Mouse (Mus musculus): Measurements from ENCODE around the gene Ptprd. TPM values are rescaled to one million over a fixed set of nuclear protein-coding genes. Genes with fewer than 3 reads are reported as not detected.

Gene Ptprd
- polyA plus RNA-seq, 1 experiment from 2014 or later, result 21.0 TPM

GRCm38 (mm10) chr4:76154190-76154589 is 2057.6 kb downstream of the Ptprd start:
- WGBS, result 71% methylated on average over 2 of the region's 2 CpGs

GRCm38 (mm10) chr4:76144925-76145324 is 2066.8 kb downstream of the Ptprd start:
- H3K27ac ChIP-seq (replicated peaks; ENCODE audit: low read depth, low read length), result no peak overlapping the region
- no peaks in the 10 kb centered on the region for H3K9me3 ChIP-seq (ENCODE audit: control insufficient read depth, low read length)
- no peak overlapping the region for H3K4me2 ChIP-seq (ENCODE audit: low read depth, severe bottlenecking)
- DNase-seq (ENCODE audit: low spot score) (no peak), ATAC-seq (ENCODE audit: insufficient number of reproducible peaks, low FRiP score, low TSS enrichment, low read depth) (no peak)
- 92% methylated on average over 4 of the region's 4 CpGs for WGBS
- no peaks in the 10 kb centered on the region for H3K36me3 ChIP-seq (ENCODE audit: control insufficient read depth, insufficient read depth, low read length)
- no peaks in the 10 kb centered on the region for H3K4me1 ChIP-seq (ENCODE audit: control insufficient read depth, insufficient read depth, low read length)
- no peak overlapping the region for H3K9ac ChIP-seq (ENCODE audit: low read length)
- no peak overlapping the region for H3K4me3 ChIP-seq (ENCODE audit: low read depth, low read length)
- no peaks in the 10 kb centered on the region for H3K27me3 ChIP-seq (ENCODE audit: control insufficient read depth, insufficient read depth, low read length)

More at GRCm38 (mm10) chr4:76154190-76154589, 2057.6 kb downstream of the Ptprd start:
- Histone ChIP-seq H3K27me3 (ENCODE audit: control insufficient read depth, insufficient read depth, low read length) (no peaks in the 10 kb centered on the region), H3K9me3 (ENCODE audit: control insufficient read depth, low read length) (no peaks in the 10 kb centered on the region), H3K9ac (ENCODE audit: low read length) (no peak overlapping the region), H3K4me1 (ENCODE audit: control insufficient read depth, insufficient read depth, low read length) (no peaks in the 10 kb centered on the region), H3K4me2 (ENCODE audit: low read depth, severe bottlenecking) (no peak overlapping the region), H3K27ac (replicated peaks; ENCODE audit: low read depth, low read length) (no peak overlapping the region), H3K4me3 (ENCODE audit: low read depth, low read length) (no peak overlapping the region), H3K36me3 (ENCODE audit: control insufficient read depth, insufficient read depth, low read length) (no peaks in the 10 kb centered on the region)
- ATAC-seq (ENCODE audit: insufficient number of reproducible peaks, low FRiP score, low TSS enrichment, low read depth), result no peak
- no peak for DNase-seq (ENCODE audit: low spot score)

GRCm38 (mm10) chr4:76144333-76144732 is 2067.4 kb downstream of the Ptprd start:
- Histone ChIP-seq H3K4me3 (ENCODE audit: low read depth, low read length) (no peak overlapping the region), H3K4me2 (ENCODE audit: low read depth, severe bottlenecking) (no peak overlapping the region), H3K4me1 (ENCODE audit: control insufficient read depth, insufficient read depth, low read length) (no peaks in the 10 kb centered on the region), H3K27ac (replicated peaks; ENCODE audit: low read depth, low read length) (no peak overlapping the region), H3K36me3 (ENCODE audit: control insufficient read depth, insufficient read depth, low read length) (no peaks in the 10 kb centered on the region), H3K27me3 (ENCODE audit: control insufficient read depth, insufficient read depth, low read length) (no peaks in the 10 kb centered on the region), H3K9me3 (ENCODE audit: control insufficient read depth, low read length) (no peaks in the 10 kb centered on the region), H3K9ac (ENCODE audit: low read length) (no peak overlapping the region)
- WGBS, result 92% methylated on average over 2 of the region's 2 CpGs
- DNase-seq (ENCODE audit: low spot score), result no peak
- ATAC-seq (ENCODE audit: insufficient number of reproducible peaks, low FRiP score, low TSS enrichment, low read depth), result no peak

GRCm38 (mm10) chr4:76137901-76138300 is 2073.9 kb downstream of the Ptprd start:
- 86% methylated on average over 3 of the region's 3 CpGs for WGBS
- Histone ChIP-seq H3K27me3 (ENCODE audit: control insufficient read depth, insufficient read depth, low read length) (no peaks in the 10 kb centered on the region), H3K9me3 (ENCODE audit: control insufficient read depth, low read length) (no peaks in the 10 kb centered on the region), H3K4me2 (ENCODE audit: low read depth, severe bottlenecking) (no peak overlapping the region), H3K9ac (ENCODE audit: low read length) (no peak overlapping the region), H3K4me3 (ENCODE audit: low read depth, low read length) (no peak overlapping the region), H3K36me3 (ENCODE audit: control insufficient read depth, insufficient read depth, low read length) (no peaks in the 10 kb centered on the region), H3K4me1 (ENCODE audit: control insufficient read depth, insufficient read depth, low read length) (no peaks in the 10 kb centered on the region), H3K27ac (replicated peaks; ENCODE audit: low read depth, low read length) (no peak overlapping the region)
- ATAC-seq (ENCODE audit: insufficient number of reproducible peaks, low FRiP score, low TSS enrichment, low read depth), result no peak
- no peak for DNase-seq (ENCODE audit: low spot score)

- ATAC-seq (ENCODE audit: insufficient number of reproducible peaks, low FRiP score, low TSS enrichment, low read depth), result no peak
- 87% methylated on average over 14 of the region's 14 CpGs for WGBS
- no peak overlapping the region for H3K27ac ChIP-seq (replicated peaks; ENCODE audit: low read depth, low read length)
Observed at GRCm38 (mm10) chr4:76136625-76137024, 2075.1 kb downstream of the Ptprd start.

GRCm38 (mm10) chr4:76091845-76092244 is 2119.9 kb downstream of the Ptprd start:
- Histone ChIP-seq H3K4me2 (ENCODE audit: low read depth, severe bottlenecking) (no peak overlapping the region), H3K4me3 (ENCODE audit: low read depth, low read length) (no peak overlapping the region), H3K27ac (replicated peaks; ENCODE audit: low read depth, low read length) (no peak overlapping the region), H3K9ac (ENCODE audit: low read length) (no peak overlapping the region), H3K36me3 (ENCODE audit: control insufficient read depth, insufficient read depth, low read length) (no peaks in the 10 kb centered on the region), H3K27me3 (ENCODE audit: control insufficient read depth, insufficient read depth, low read length) (no peaks in the 10 kb centered on the region), H3K4me1 (ENCODE audit: control insufficient read depth, insufficient read depth, low read length) (no peaks in the 10 kb centered on the region), H3K9me3 (ENCODE audit: control insufficient read depth, low read length) (no peaks in the 10 kb centered on the region)
- ATAC-seq (ENCODE audit: insufficient number of reproducible peaks, low FRiP score, low TSS enrichment, low read depth), result no peak
- 90% methylated on average over 4 of the region's 4 CpGs for WGBS
- DNase-seq (ENCODE audit: low spot score), result no peak

More at GRCm38 (mm10) chr4:76136625-76137024, 2075.1 kb downstream of the Ptprd start:
- Histone ChIP-seq H3K4me1 (ENCODE audit: control insufficient read depth, insufficient read depth, low read length) (no peaks in the 10 kb centered on the region), H3K4me2 (ENCODE audit: low read depth, severe bottlenecking) (no peak overlapping the region), H3K4me3 (ENCODE audit: low read depth, low read length) (no peak overlapping the region), H3K9me3 (ENCODE audit: control insufficient read depth, low read length) (no peaks in the 10 kb centered on the region), H3K27me3 (ENCODE audit: control insufficient read depth, insufficient read depth, low read length) (no peaks in the 10 kb centered on the region), H3K9ac (ENCODE audit: low read length) (no peak overlapping the region), H3K36me3 (ENCODE audit: control insufficient read depth, insufficient read depth, low read length) (no peaks in the 10 kb centered on the region)
- DNase-seq (ENCODE audit: low spot score), result no peak

- no peak overlapping the region for H3K27ac ChIP-seq (replicated peaks; ENCODE audit: low read depth, low read length)
- no peaks in the 10 kb centered on the region for H3K4me1 ChIP-seq (ENCODE audit: control insufficient read depth, insufficient read depth, low read length)
- no peak overlapping the region for H3K4me2 ChIP-seq (ENCODE audit: low read depth, severe bottlenecking)
- no peaks in the 10 kb centered on the region for H3K9me3 ChIP-seq (ENCODE audit: control insufficient read depth, low read length)
- no peaks in the 10 kb centered on the region for H3K27me3 ChIP-seq (ENCODE audit: control insufficient read depth, insufficient read depth, low read length)
- H3K9ac ChIP-seq (ENCODE audit: low read length), result no peak overlapping the region
- H3K4me3 ChIP-seq (ENCODE audit: low read depth, low read length), result no peak overlapping the region
- no peak for ATAC-seq (ENCODE audit: insufficient number of reproducible peaks, low FRiP score, low TSS enrichment, low read depth)
- no peaks in the 10 kb centered on the region for H3K36me3 ChIP-seq (ENCODE audit: control insufficient read depth, insufficient read depth, low read length)
- DNase-seq (ENCODE audit: low spot score), result no peak
Observed at GRCm38 (mm10) chr4:76089866-76090265, 2121.9 kb downstream of the Ptprd start.

- Histone ChIP-seq H3K27ac (replicated peaks; ENCODE audit: low read depth, low read length) (no peak overlapping the region), H3K4me3 (ENCODE audit: low read depth, low read length) (no peak overlapping the region), H3K4me2 (ENCODE audit: low read depth, severe bottlenecking) (no peak overlapping the region), H3K27me3 (ENCODE audit: control insufficient read depth, insufficient read depth, low read length) (no peaks in the 10 kb centered on the region), H3K9ac (ENCODE audit: low read length) (no peak overlapping the region), H3K9me3 (ENCODE audit: control insufficient read depth, low read length) (no peaks in the 10 kb centered on the region), H3K36me3 (ENCODE audit: control insufficient read depth, insufficient read depth, low read length) (no peaks in the 10 kb centered on the region), H3K4me1 (ENCODE audit: control insufficient read depth, insufficient read depth, low read length) (no peaks in the 10 kb centered on the region)
- DNase-seq (ENCODE audit: low spot score), result no peak
- no peak for ATAC-seq (ENCODE audit: insufficient number of reproducible peaks, low FRiP score, low TSS enrichment, low read depth)
- WGBS, result 97% methylated on average over 1 of the region's 1 CpGs
Observed at GRCm38 (mm10) chr4:76076051-76076450, 2135.7 kb downstream of the Ptprd start.

GRCm38 (mm10) chr4:76073286-76073685 is 2138.5 kb downstream of the Ptprd start:
- no peak for ATAC-seq (ENCODE audit: insufficient number of reproducible peaks, low FRiP score, low TSS enrichment, low read depth)
- DNase-seq (ENCODE audit: low spot score), result no peak
- Histone ChIP-seq H3K27ac (replicated peaks; ENCODE audit: low read depth, low read length) (no peak overlapping the region), H3K4me3 (ENCODE audit: low read depth, low read length) (no peak overlapping the region), H3K36me3 (ENCODE audit: control insufficient read depth, insufficient read depth, low read length) (no peaks in the 10 kb centered on the region), H3K9ac (ENCODE audit: low read length) (no peak overlapping the region), H3K27me3 (ENCODE audit: control insufficient read depth, insufficient read depth, low read length) (no peaks in the 10 kb centered on the region), H3K4me2 (ENCODE audit: low read depth, severe bottlenecking) (no peak overlapping the region), H3K9me3 (ENCODE audit: control insufficient read depth, low read length) (no peaks in the 10 kb centered on the region), H3K4me1 (ENCODE audit: control insufficient read depth, insufficient read depth, low read length) (no peaks in the 10 kb centered on the region)
- WGBS, result 93% methylated on average over 3 of the region's 3 CpGs
